Mouse (Mus musculus): ENCODE results near the gene Syt16. TPM values are rescaled to one million over a fixed set of nuclear protein-coding genes. Genes with fewer than 3 reads are reported as not detected.

Gene Syt16
- polyA plus RNA-seq, 1 experiment, result 0.01 TPM

DNA sequence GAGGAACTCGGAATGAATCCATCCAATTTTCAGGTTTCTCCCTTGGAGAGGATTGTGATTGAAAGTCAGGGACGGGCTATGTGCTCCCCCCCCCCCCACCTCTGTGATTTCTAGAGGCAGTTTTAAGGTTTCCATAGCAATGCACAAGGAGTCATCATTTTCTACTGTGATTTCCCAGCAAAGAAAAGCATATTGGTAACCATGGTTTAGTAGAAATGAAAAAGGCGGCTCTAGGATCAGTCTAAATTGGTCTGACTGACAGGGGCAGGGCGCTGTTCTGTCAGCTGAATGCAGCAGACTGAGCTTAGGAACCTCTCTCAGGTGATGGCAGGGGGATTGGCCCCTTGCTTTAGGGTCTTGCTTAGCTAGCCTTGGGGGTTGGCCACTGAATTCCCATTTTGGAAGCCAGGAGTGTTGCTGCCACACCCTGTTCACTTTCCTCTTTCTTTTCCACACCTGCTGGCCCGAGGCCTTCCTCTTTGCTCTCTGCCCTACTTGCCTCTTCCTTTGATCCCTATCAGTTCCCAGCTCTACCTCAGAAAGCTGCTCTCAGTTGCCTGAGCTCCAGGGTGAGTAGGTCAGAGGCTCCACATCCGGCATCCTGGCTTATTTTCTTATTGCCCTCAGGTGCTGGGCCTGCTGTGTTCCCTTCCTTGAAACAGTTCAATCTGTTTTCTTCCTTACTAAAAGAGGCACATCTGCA, 108.5 kb downstream of the Syt16 start:
- H3K27me3 ChIP-seq (ENCODE audit: control insufficient read depth, insufficient read depth, insufficient read length), result no peaks in the 10 kb centered on the region
- no peaks in the 10 kb centered on the region for H3K79me3 ChIP-seq (ENCODE audit: low read depth)
- no peaks in the 10 kb centered on the region for H3K79me2 ChIP-seq (ENCODE audit: control insufficient read depth, insufficient read depth)
- no peak overlapping the region for H3ac ChIP-seq (ENCODE audit: control insufficient read depth, insufficient read length, low read depth)
- H3K36me3 ChIP-seq (ENCODE audit: control insufficient read depth, insufficient read depth), result no peaks in the 10 kb centered on the region
- H3K4me3 ChIP-seq (ENCODE audit: insufficient read depth, poor library complexity, severe bottlenecking), result no peak overlapping the region
- TF ChIP-seq MAX (IDR thresholded peaks at IDR 0.05) (no peak), CTCF (IDR thresholded peaks at IDR 0.05; ENCODE audit: control insufficient read depth, insufficient read depth, insufficient read length) (no peak), MYOD1 (IDR thresholded peaks at IDR 0.05; ENCODE audit: control insufficient read depth, insufficient read length, low read depth) (no peak), MYOG (IDR thresholded peaks at IDR 0.05; ENCODE audit: control insufficient read depth, extremely low read depth, insufficient read length) (no peak), CEBPB (IDR thresholded peaks at IDR 0.05; ENCODE audit: low read depth) (no peak), FOSL1 (IDR thresholded peaks at IDR 0.05; ENCODE audit: insufficient read depth, low read length, poor library complexity, severe bottlenecking) (no peak), USF1 (IDR thresholded peaks at IDR 0.05; ENCODE audit: low read depth) (no peak)

GRCm38 (mm10) chr12:74108663-74109081, 111.2 kb downstream of the Syt16 start:
- Histone ChIP-seq H3K4me3 (ENCODE audit: insufficient read depth, poor library complexity, severe bottlenecking) (no peak overlapping the region), H3K79me2 (ENCODE audit: control insufficient read depth, insufficient read depth) (no peaks in the 10 kb centered on the region), H3ac (ENCODE audit: control insufficient read depth, insufficient read length, low read depth) (no peak overlapping the region), H3K27me3 (ENCODE audit: control insufficient read depth, insufficient read depth, insufficient read length) (no peaks in the 10 kb centered on the region), H3K36me3 (ENCODE audit: control insufficient read depth, insufficient read depth) (no peaks in the 10 kb centered on the region), H3K79me3 (ENCODE audit: low read depth) (no peaks in the 10 kb centered on the region)
- TF ChIP-seq USF1 (IDR thresholded peaks at IDR 0.05; ENCODE audit: low read depth), result no peak
- TF ChIP-seq FOSL1 (IDR thresholded peaks at IDR 0.05; ENCODE audit: insufficient read depth, low read length, poor library complexity, severe bottlenecking), result no peak
- TF ChIP-seq CTCF (IDR thresholded peaks at IDR 0.05; ENCODE audit: control insufficient read depth, insufficient read depth, insufficient read length), result no peak
- TF ChIP-seq MYOD1 (IDR thresholded peaks at IDR 0.05; ENCODE audit: control insufficient read depth, insufficient read length, low read depth), result no peak
- TF ChIP-seq MYOG (IDR thresholded peaks at IDR 0.05; ENCODE audit: control insufficient read depth, extremely low read depth, insufficient read length), result no peak
- no peak for TF ChIP-seq CEBPB (IDR thresholded peaks at IDR 0.05; ENCODE audit: low read depth)
- no peak for TF ChIP-seq MAX (IDR thresholded peaks at IDR 0.05)

GRCm38 (mm10) chr12:74109462-74110068, 112.1 kb downstream of the Syt16 start:
- no peak overlapping the region for H3ac ChIP-seq (ENCODE audit: control insufficient read depth, insufficient read length, low read depth)
- no peaks in the 10 kb centered on the region for H3K79me2 ChIP-seq (ENCODE audit: control insufficient read depth, insufficient read depth)
- no peak for TF ChIP-seq MAX (IDR thresholded peaks at IDR 0.05)
- no peak for TF ChIP-seq FOSL1 (IDR thresholded peaks at IDR 0.05; ENCODE audit: insufficient read depth, low read length, poor library complexity, severe bottlenecking)
- TF ChIP-seq MYOD1 (IDR thresholded peaks at IDR 0.05; ENCODE audit: control insufficient read depth, insufficient read length, low read depth), result no peak
- TF ChIP-seq MYOG (IDR thresholded peaks at IDR 0.05; ENCODE audit: control insufficient read depth, extremely low read depth, insufficient read length), result no peak
- TF ChIP-seq USF1 (IDR thresholded peaks at IDR 0.05; ENCODE audit: low read depth), result no peak
- TF ChIP-seq CTCF (IDR thresholded peaks at IDR 0.05; ENCODE audit: control insufficient read depth, insufficient read depth, insufficient read length), result no peak
- TF ChIP-seq CEBPB (IDR thresholded peaks at IDR 0.05; ENCODE audit: low read depth), result no peak
- H3K4me3 ChIP-seq (ENCODE audit: insufficient read depth, poor library complexity, severe bottlenecking), result no peak overlapping the region
- no peaks in the 10 kb centered on the region for H3K36me3 ChIP-seq (ENCODE audit: control insufficient read depth, insufficient read depth)
- H3K79me3 ChIP-seq (ENCODE audit: low read depth), result no peaks in the 10 kb centered on the region
- no peaks in the 10 kb centered on the region for H3K27me3 ChIP-seq (ENCODE audit: control insufficient read depth, insufficient read depth, insufficient read length)

GRCm38 (mm10) chr12:74116825-74117224, 119.4 kb downstream of the Syt16 start:
- no peaks in the 10 kb centered on the region for H3K79me3 ChIP-seq (ENCODE audit: low read depth)
- H3ac ChIP-seq (ENCODE audit: control insufficient read depth, insufficient read length, low read depth), result no peak overlapping the region
- no peak overlapping the region for H3K4me3 ChIP-seq (ENCODE audit: insufficient read depth, poor library complexity, severe bottlenecking)
- TF ChIP-seq USF1 (IDR thresholded peaks at IDR 0.05; ENCODE audit: low read depth) (no peak), MAX (IDR thresholded peaks at IDR 0.05) (no peak), CEBPB (IDR thresholded peaks at IDR 0.05; ENCODE audit: low read depth) (no peak), MYOD1 (IDR thresholded peaks at IDR 0.05; ENCODE audit: control insufficient read depth, insufficient read length, low read depth) (no peak), FOSL1 (IDR thresholded peaks at IDR 0.05; ENCODE audit: insufficient read depth, low read length, poor library complexity, severe bottlenecking) (no peak), CTCF (IDR thresholded peaks at IDR 0.05; ENCODE audit: control insufficient read depth, insufficient read depth, insufficient read length) (no peak)
- H3K79me2 ChIP-seq (ENCODE audit: control insufficient read depth, insufficient read depth), result no peaks in the 10 kb centered on the region
- no peaks in the 10 kb centered on the region for H3K27me3 ChIP-seq (ENCODE audit: control insufficient read depth, insufficient read depth, insufficient read length)
- no peaks in the 10 kb centered on the region for H3K36me3 ChIP-seq (ENCODE audit: control insufficient read depth, insufficient read depth)

DNA sequence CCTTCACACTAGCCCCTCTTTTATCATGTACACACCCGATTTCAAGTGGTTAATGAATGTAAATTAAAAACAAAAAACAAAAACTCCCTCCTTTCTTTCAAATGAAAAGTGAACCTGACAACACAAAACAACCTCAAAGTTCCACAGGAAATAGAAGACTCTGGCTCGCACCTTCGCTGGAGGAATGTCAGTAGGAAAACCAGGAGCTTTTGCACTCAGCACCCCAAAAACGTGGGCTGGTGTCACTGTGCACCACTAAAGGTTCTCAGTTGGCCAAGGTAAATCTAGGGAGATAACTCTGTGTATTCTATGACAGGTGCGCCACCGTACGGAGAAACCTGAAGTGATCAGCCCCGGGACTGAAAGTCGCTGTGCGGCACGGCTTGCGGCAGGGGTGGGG, 128.3 kb downstream of the Syt16 start:
- TF ChIP-seq MYOD1 (IDR thresholded peaks at IDR 0.05; ENCODE audit: control insufficient read depth, insufficient read length, low read depth) (no peak), MAX (IDR thresholded peaks at IDR 0.05) (no peak)
- Histone ChIP-seq H3K79me3 (ENCODE audit: low read depth) (no peaks in the 10 kb centered on the region), H3K36me3 (ENCODE audit: control insufficient read depth, insufficient read depth) (no peaks in the 10 kb centered on the region), H3K79me2 (ENCODE audit: control insufficient read depth, insufficient read depth) (no peaks in the 10 kb centered on the region), H3K27me3 (ENCODE audit: control insufficient read depth, insufficient read depth, insufficient read length) (no peaks in the 10 kb centered on the region), H3ac (ENCODE audit: control insufficient read depth, insufficient read length, low read depth) (no peak overlapping the region), H3K4me3 (ENCODE audit: insufficient read depth, poor library complexity, severe bottlenecking) (no peak overlapping the region)

- no peak for TF ChIP-seq CEBPB (IDR thresholded peaks at IDR 0.05; ENCODE audit: low read depth)
- no peak for TF ChIP-seq MYOG (IDR thresholded peaks at IDR 0.05; ENCODE audit: control insufficient read depth, extremely low read depth, insufficient read length)
- no peak for TF ChIP-seq MAX (IDR thresholded peaks at IDR 0.05)
- TF ChIP-seq MYOD1 (IDR thresholded peaks at IDR 0.05; ENCODE audit: control insufficient read depth, insufficient read length, low read depth), result no peak
- no peak for TF ChIP-seq CTCF (IDR thresholded peaks at IDR 0.05; ENCODE audit: control insufficient read depth, insufficient read depth, insufficient read length)
- no peak for TF ChIP-seq FOSL1 (IDR thresholded peaks at IDR 0.05; ENCODE audit: insufficient read depth, low read length, poor library complexity, severe bottlenecking)
- no peak for TF ChIP-seq USF1 (IDR thresholded peaks at IDR 0.05; ENCODE audit: low read depth)
- Histone ChIP-seq H3K27me3 (ENCODE audit: control insufficient read depth, insufficient read depth, insufficient read length) (no peaks in the 10 kb centered on the region), H3ac (ENCODE audit: control insufficient read depth, insufficient read length, low read depth) (no peak overlapping the region), H3K4me3 (ENCODE audit: insufficient read depth, poor library complexity, severe bottlenecking) (no peak overlapping the region), H3K79me3 (ENCODE audit: low read depth) (no peaks in the 10 kb centered on the region), H3K79me2 (ENCODE audit: control insufficient read depth, insufficient read depth) (no peaks in the 10 kb centered on the region), H3K36me3 (ENCODE audit: control insufficient read depth, insufficient read depth) (no peaks in the 10 kb centered on the region)
These were observed 130.8 kb downstream of the Syt16 start for GRCm38 (mm10) chr12:74128229-74128628.
